Mouse (Mus musculus) hindbrain, embryonic 14.5 days (tissue): ENCODE data around the gene Trim58. TPM values are rescaled to one million over a fixed set of nuclear protein-coding genes. Genes with fewer than 3 reads are reported as not detected.

Source experiments
- ATAC-seq: fragments of 200-750 bp; cut with Nextera tagmentation; 2 replicates; pipeline ENCODE4 v1.8.0; 2017; ENCODE audit warnings: moderate number of reproducible peaks, mild to moderate bottlenecking, moderate TSS enrichment, moderate library complexity; ENCODE audit not compliant: low FRiP score
- DNase-seq: peaks from one replicate; pipeline ENCODE4 v3.0.0-alpha.2; 2015; ENCODE audit warnings: low spot score
- H3K27ac ChIP-seq: fragments of 300-500 bp; sonication (generic); 2 replicates; pipeline ENCODE4 v1.5.1; 2014; ENCODE audit warnings: mild to moderate bottlenecking, moderate library complexity
- H3K27me3 ChIP-seq: fragments of 300-500 bp; sonication (generic); 2 replicates; pipeline ENCODE4 v1.6.1; 2014; ENCODE audit warnings: mild to moderate bottlenecking, low read length, mixed read lengths; ENCODE audit not compliant: control insufficient read depth, insufficient read depth
- H3K36me3 ChIP-seq: fragments of 300-500 bp; sonication (generic); replicated peaks from 2 replicates; pipeline ENCODE4 v1.6.1; 2014; ENCODE audit not compliant: control insufficient read depth, insufficient read depth
- H3K4me1 ChIP-seq: fragments of 300-500 bp; sonication (generic); replicated peaks from 2 replicates; pipeline ENCODE4 v1.6.1; 2014; ENCODE audit warnings: antibody characterized with exemption, low read length, mixed read lengths; ENCODE audit not compliant: control insufficient read depth, insufficient read depth
- H3K4me2 ChIP-seq: fragments of 300-500 bp; sonication (generic); replicated peaks from 2 replicates; pipeline ENCODE4 v1.6.1; 2014; ENCODE audit warnings: mild to moderate bottlenecking, moderate library complexity
- H3K4me3 ChIP-seq: fragments of 300-500 bp; sonication (generic); replicated peaks from 2 replicates; pipeline ENCODE4 v1.5.1; 2014; ENCODE audit warnings: mild to moderate bottlenecking, low read length
- H3K9ac ChIP-seq: fragments of 300-500 bp; sonication (generic); 2 replicates; pipeline ENCODE4 v1.6.1; 2014
- H3K9me3 ChIP-seq: fragments of 300-500 bp; sonication (generic); 2 replicates; pipeline ENCODE4 v1.6.1; 2016; ENCODE audit warnings: low read length; ENCODE audit not compliant: control insufficient read depth
- WGBS: fragments of 180-500 bp; shearing (Covaris S2); extraction: QIAGEN DNeasy Blood & Tissue Kit; methylation state at CpG from one replicate; pipeline ENCODE4 v1.1.7; 2014; 5-methylcytosine and 5-hydroxymethylcytosine counted together
- polyA plus RNA-seq: library from polyadenylated mRNA; unstranded; fragments of >200 nt; fragmentation: Nextera tagmentation; extraction: Ambion mirVana; gene quantifications from 2 replicates; pipeline ENCODE4 v1.2.1, GENCODE M21; 2014

The Trim58 gene
- polyA plus RNA-seq, 1 experiment from 2014 or later, result 0.20 TPM

DNA sequence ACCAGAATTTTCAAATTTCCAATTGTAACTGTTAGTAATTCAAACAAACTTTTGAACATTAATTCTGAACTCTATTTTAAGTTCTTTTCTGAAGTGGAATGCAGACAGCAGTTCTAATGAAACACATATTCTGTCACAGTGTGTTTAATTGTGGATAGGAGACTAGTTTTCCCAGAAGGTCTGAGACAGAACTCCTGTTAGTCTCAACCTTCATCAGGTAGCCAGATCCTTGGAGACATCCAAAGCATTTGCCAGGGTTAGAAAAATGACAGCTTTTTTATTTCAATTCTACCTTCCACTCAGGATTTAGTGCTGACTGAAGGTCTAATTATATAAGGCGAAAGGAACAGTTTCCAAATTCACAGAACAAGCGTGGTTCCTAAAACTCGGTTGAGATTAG lies 58.6 kb downstream of the Trim58 start, which contains the start of gene Olfr319:
Gene Olfr319 (plus strand): TSS at position 301 of the 400 bp plus-strand sequence.
- ATAC-seq (no peak), DNase-seq (no peak)
- Histone ChIP-seq H3K4me1 (no peaks in the 10 kb centered on the region), H3K9me3 (peaks cover 11% of the 10 kb centered on the region; the same call in 1 of the 2 replicates), H3K9ac (no peak within 1 kb of the TSS), H3K4me2 (no peak within 1 kb of the TSS), H3K4me3 (no peak within 1 kb of the TSS), H3K36me3 (no peaks in the 10 kb centered on the region), H3K27ac (no peak within 1 kb of the TSS), H3K27me3 (no peaks in the 10 kb centered on the region)
- 93% methylated on average over 3 of the region's 3 CpGs for WGBS

Other genes starting within 250 kb of the Trim58 start
- gene 1810065E05Rik, start 219.4 kb upstream of the Trim58 start, polyA plus RNA-seq, result not detected in 2 replicates
- gene Gm12253, start 207.9 kb upstream of the Trim58 start, polyA plus RNA-seq, result not detected in 2 replicates
- gene Lypd9, start 187.5 kb upstream of the Trim58 start, polyA plus RNA-seq, result not detected in 2 replicates
- gene Olfr30, start 178.2 kb upstream of the Trim58 start, polyA plus RNA-seq, result not detected in 2 replicates
- not detected in 2 replicates for gene Olfr332, start 147.9 kb upstream of the Trim58 start, polyA plus RNA-seq
- not detected in 2 replicates for gene Olfr331, start 137.9 kb upstream of the Trim58 start, polyA plus RNA-seq
- gene Olfr330, start 105.6 kb upstream of the Trim58 start, polyA plus RNA-seq, result not detected in 2 replicates
- gene Olfr329-ps, start 94.0 kb upstream of the Trim58 start, polyA plus RNA-seq, result 0.12 TPM in 1 of 2 replicates, not detected in the other
- gene Olfr328, start 84.8 kb upstream of the Trim58 start, polyA plus RNA-seq, result 0.12 TPM in 1 of 2 replicates, not detected in the other
- gene Olfr224, start 69.9 kb upstream of the Trim58 start, polyA plus RNA-seq, result not detected in 2 replicates
- gene Olfr325, start 62.7 kb upstream of the Trim58 start, polyA plus RNA-seq, result not detected in 2 replicates
- gene Olfr324, start 45.4 kb upstream of the Trim58 start, polyA plus RNA-seq, result 0.25 TPM in 1 of 2 replicates, not detected in the other
- gene 2210407C18Rik, start 24.4 kb upstream of the Trim58 start, polyA plus RNA-seq, result not detected in 2 replicates
- gene Olfr323, start 10.0 kb upstream of the Trim58 start, polyA plus RNA-seq, result not detected in 2 replicates
- not detected in 2 replicates for gene Olfr322, start 18.3 kb downstream of the Trim58 start, polyA plus RNA-seq
- gene Olfr320, start 40.6 kb downstream of the Trim58 start, polyA plus RNA-seq, result not detected in 2 replicates
- not detected in 2 replicates for gene Olfr319, start 58.7 kb downstream of the Trim58 start, polyA plus RNA-seq
- not detected in 2 replicates for gene Olfr318, start 83.5 kb downstream of the Trim58 start, polyA plus RNA-seq
- 0.09 and 0.12 TPM in 2 replicates for gene Olfr317, start 98.7 kb downstream of the Trim58 start, polyA plus RNA-seq
- gene Olfr316, start 112.3 kb downstream of the Trim58 start, polyA plus RNA-seq, result not detected in 2 replicates
- gene Olfr315, start 132.7 kb downstream of the Trim58 start, polyA plus RNA-seq, result not detected in 2 replicates
- not detected in 2 replicates for gene Olfr314, start 142.5 kb downstream of the Trim58 start, polyA plus RNA-seq
- gene Fam183b, start 161.5 kb downstream of the Trim58 start, polyA plus RNA-seq, result 6.5 and 9.4 TPM in 2 replicates
- not detected in 2 replicates for gene Olfr313, start 174.5 kb downstream of the Trim58 start, polyA plus RNA-seq
- gene Olfr312, start 188.8 kb downstream of the Trim58 start, polyA plus RNA-seq, result not detected in 2 replicates
- gene Olfr311, start 198.8 kb downstream of the Trim58 start, polyA plus RNA-seq, result not detected in 2 replicates
- 24.2 and 25.7 TPM in 2 replicates for gene Gm12258, start 206.7 kb downstream of the Trim58 start, polyA plus RNA-seq
- gene 2810021J22Rik, start 226.8 kb downstream of the Trim58 start, polyA plus RNA-seq, result 13.6 and 14.6 TPM in 2 replicates